Mouse (Mus musculus): ENCODE data around the gene Hsf4. TPM values are rescaled to one million over a fixed set of nuclear protein-coding genes. Genes with fewer than 3 reads are reported as not detected.
A peak's percentile ranks its signal among the peaks of the same experiment; 100 is the strongest.
"Not testable (repeated sequence)": the region's sequence is repeated elsewhere in the genome, so short reads cannot be mapped to it uniquely, and the experiment has no call there.

The Hsf4 gene
- total and polyA plus RNA-seq, 2 experiments from 2014 or later, result 0.34 TPM; not detected in 1

GRCm38 (mm10) chr8:105288231-105288630 lies 18.6 kb downstream of the Hsf4 start:
- Histone ChIP-seq H3K9me3 (replicated peaks; ENCODE audit: control insufficient read depth, low read length) (no peaks in the 10 kb centered on the region), H3K4me3 (ENCODE audit: low read depth, low read length) (no peak overlapping the region), H3K4me1 (ENCODE audit: control insufficient read depth, insufficient read depth) (peaks cover 12% of the 10 kb centered on the region), H3K27me3 (ENCODE audit: control insufficient read depth, insufficient read depth, low read length) (0 out of 2 replicates have a peak, but pooled peaks cover 4% of the 10 kb centered on the region), H3K9ac (replicated peaks; ENCODE audit: low read depth, low read length) (no peak overlapping the region), H3K27ac (ENCODE audit: low read depth) (no peak overlapping the region), H3K4me2 (ENCODE audit: low read depth, low read length) (no peak overlapping the region), H3K36me3 (replicated peaks; ENCODE audit: control insufficient read depth, insufficient read depth, low read length) (no peaks in the 10 kb centered on the region)
- DNase-seq (ENCODE audit: low spot score) (no peak), ATAC-seq (ENCODE audit: insufficient read depth, low read depth) (no peak)
- TF ChIP-seq CTCF (IDR thresholded peaks at IDR 0.05; ENCODE audit: low read depth) (peak; percentile 1), EP300 (IDR thresholded peaks at IDR 0.05; ENCODE audit: low read depth) (no peak)
- 84% methylated on average over 5 of the region's 5 CpGs for WGBS

GRCm38 (mm10) chr8:105288958-105289732 lies 19.5 kb downstream of the Hsf4 start:
- Histone ChIP-seq H3K27ac (ENCODE audit: low read depth) (peak overlapping the region; percentile 69), H3K9ac (replicated peaks; ENCODE audit: low read depth, low read length) (no peak overlapping the region; the same call in 1 of the 2 replicates), H3K9me3 (replicated peaks; ENCODE audit: control insufficient read depth, low read length) (no peaks in the 10 kb centered on the region), H3K36me3 (replicated peaks; ENCODE audit: control insufficient read depth, insufficient read depth, low read length) (no peaks in the 10 kb centered on the region), H3K4me2 (ENCODE audit: low read depth, low read length) (peak overlapping the region; percentile 81), H3K4me1 (ENCODE audit: control insufficient read depth, insufficient read depth) (peaks cover 12% of the 10 kb centered on the region), H3K4me3 (ENCODE audit: low read depth, low read length) (peak overlapping the region; percentile 57), H3K27me3 (ENCODE audit: control insufficient read depth, insufficient read depth, low read length) (0 out of 2 replicates have a peak, but pooled peaks cover 4% of the 10 kb centered on the region)
- peak; percentile 93 for ATAC-seq (ENCODE audit: insufficient read depth, low read depth)
- WGBS, result 1% methylated on average over 53 of the region's 53 CpGs
- DNase-seq (ENCODE audit: low spot score), result peak; percentile 97
- TF ChIP-seq EP300 (IDR thresholded peaks at IDR 0.05; ENCODE audit: low read depth), result no peak
- peak; percentile 33 for TF ChIP-seq CTCF (IDR thresholded peaks at IDR 0.05; ENCODE audit: low read depth)

- Histone ChIP-seq H3K4me1 (ENCODE audit: control insufficient read depth, insufficient read depth) (peaks cover 12% of the 10 kb centered on the region), H3K9ac (replicated peaks; ENCODE audit: low read depth, low read length) (no peak within 1 kb of the TSS; the same call in 1 of the 2 replicates), H3K27ac (ENCODE audit: low read depth) (peak within 1 kb of the TSS; percentile 69), H3K9me3 (replicated peaks; ENCODE audit: control insufficient read depth, low read length) (no peaks in the 10 kb centered on the region), H3K4me3 (ENCODE audit: low read depth, low read length) (peak within 1 kb of the TSS; percentile 57), H3K36me3 (replicated peaks; ENCODE audit: control insufficient read depth, insufficient read depth, low read length) (no peaks in the 10 kb centered on the region), H3K27me3 (ENCODE audit: control insufficient read depth, insufficient read depth, low read length) (0 out of 2 replicates have a peak, but pooled peaks cover 4% of the 10 kb centered on the region), H3K4me2 (ENCODE audit: low read depth, low read length) (peak within 1 kb of the TSS; percentile 81)
- TF ChIP-seq EP300 (IDR thresholded peaks at IDR 0.05; ENCODE audit: low read depth), result no peak
- TF ChIP-seq CTCF (IDR thresholded peaks at IDR 0.05; ENCODE audit: low read depth), result peak; percentile 58
- DNase-seq (ENCODE audit: low spot score), result no peak
- ATAC-seq (ENCODE audit: insufficient read depth, low read depth), result peak; percentile 18; the same call in 1 of the 2 replicates
- 2% methylated on average over 42 of the region's 43 CpGs for WGBS
These were observed 20.3 kb downstream of the Hsf4 start, which contains the start of gene 4931428F04Rik for GRCm38 (mm10) chr8:105289805-105290460. 4931428F04Rik (minus strand) TSS chr8:105289864.

GRCm38 (mm10) chr8:105290554-105291314 lies 21.1 kb downstream of the Hsf4 start:
- Histone ChIP-seq H3K4me2 (ENCODE audit: low read depth, low read length) (peak overlapping the region; percentile 81), H3K4me1 (ENCODE audit: control insufficient read depth, insufficient read depth) (peaks cover 12% of the 10 kb centered on the region), H3K4me3 (ENCODE audit: low read depth, low read length) (no peak overlapping the region), H3K9me3 (replicated peaks; ENCODE audit: control insufficient read depth, low read length) (no peaks in the 10 kb centered on the region), H3K27ac (ENCODE audit: low read depth) (no peak overlapping the region), H3K27me3 (ENCODE audit: control insufficient read depth, insufficient read depth, low read length) (0 out of 2 replicates have a peak, but pooled peaks cover 4% of the 10 kb centered on the region), H3K9ac (replicated peaks; ENCODE audit: low read depth, low read length) (no peak overlapping the region), H3K36me3 (replicated peaks; ENCODE audit: control insufficient read depth, insufficient read depth, low read length) (no peaks in the 10 kb centered on the region)
- 13% methylated on average over 31 of the region's 31 CpGs for WGBS
- TF ChIP-seq CTCF (IDR thresholded peaks at IDR 0.05; ENCODE audit: low read depth) (peak; percentile 95), EP300 (IDR thresholded peaks at IDR 0.05; ENCODE audit: low read depth) (no peak)
- DNase-seq (ENCODE audit: low spot score) (peak; percentile 81), ATAC-seq (ENCODE audit: insufficient read depth, low read depth) (peak; percentile 19; the same call in 1 of the 2 replicates)

GRCm38 (mm10) chr8:105291364-105291763 lies 21.8 kb downstream of the Hsf4 start:
- H3K9ac ChIP-seq (replicated peaks; ENCODE audit: low read depth, low read length); H3K9me3 ChIP-seq (replicated peaks; ENCODE audit: control insufficient read depth, low read length); H3K27me3 ChIP-seq (ENCODE audit: control insufficient read depth, insufficient read depth, low read length); H3K4me3 ChIP-seq (ENCODE audit: low read depth, low read length); H3K27ac ChIP-seq (ENCODE audit: low read depth); ATAC-seq (ENCODE audit: insufficient read depth, low read depth); DNase-seq (ENCODE audit: low spot score); H3K4me2 ChIP-seq (ENCODE audit: low read depth, low read length); H3K36me3 ChIP-seq (replicated peaks; ENCODE audit: control insufficient read depth, insufficient read depth, low read length): not testable (repeated sequence)
- H3K4me1 ChIP-seq (ENCODE audit: control insufficient read depth, insufficient read depth), result peaks cover 17% of the 10 kb centered on the region
- WGBS, result 72% methylated on average over 8 of the region's 8 CpGs

Data from heart, postnatal 0 days (tissue).